Mouse (Mus musculus): ENCODE measurements at regions not wholly inside any gene's neighbourhood (a gene's known extent, or its start where the extent isn't known, plus 50 kb on each side); places are given as distances from the start of the nearest gene placed in this dataset.

DNA sequence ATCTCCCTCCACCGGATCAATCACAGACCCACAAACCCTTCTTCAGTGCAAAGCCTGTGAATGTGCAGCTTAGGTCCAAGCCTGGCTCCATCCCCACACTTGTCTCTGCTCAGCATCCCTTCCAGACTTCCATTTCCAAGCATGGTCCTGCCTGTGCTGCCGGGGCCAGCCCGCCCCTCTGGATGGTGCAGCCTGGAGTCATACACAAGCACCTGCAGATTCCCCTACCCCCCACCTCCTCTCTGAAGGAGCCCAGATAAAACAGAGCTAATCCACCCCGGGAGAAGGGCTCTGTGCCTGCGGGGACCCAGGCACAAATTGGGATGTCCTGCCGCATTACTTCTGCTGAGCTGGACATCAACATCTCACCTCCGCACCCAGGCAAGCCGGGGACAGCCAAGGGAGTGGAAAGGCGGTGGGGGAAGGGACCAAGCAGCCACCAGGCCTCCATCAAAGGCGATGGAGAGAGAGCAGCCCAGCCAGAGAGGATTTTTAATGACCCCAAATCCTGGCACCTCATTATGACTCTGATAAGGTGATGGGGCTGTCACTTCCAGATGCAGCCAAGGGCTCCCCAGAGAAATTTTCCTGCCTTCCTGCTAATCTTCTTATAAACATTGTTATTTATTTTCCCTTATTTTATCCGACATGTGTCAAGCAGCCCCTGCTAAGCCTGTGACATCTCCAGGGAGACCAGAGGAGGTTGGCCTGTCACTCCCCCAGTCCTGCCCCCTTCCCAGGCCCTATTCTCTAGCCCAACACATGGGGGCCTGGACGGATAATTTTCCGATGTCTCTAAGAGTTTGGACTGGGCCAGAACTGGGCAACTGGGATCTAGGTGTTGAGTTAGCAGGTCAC lies 105.5 kb upstream of the Unc5b start:
- DNase-seq: no peak

DNA sequence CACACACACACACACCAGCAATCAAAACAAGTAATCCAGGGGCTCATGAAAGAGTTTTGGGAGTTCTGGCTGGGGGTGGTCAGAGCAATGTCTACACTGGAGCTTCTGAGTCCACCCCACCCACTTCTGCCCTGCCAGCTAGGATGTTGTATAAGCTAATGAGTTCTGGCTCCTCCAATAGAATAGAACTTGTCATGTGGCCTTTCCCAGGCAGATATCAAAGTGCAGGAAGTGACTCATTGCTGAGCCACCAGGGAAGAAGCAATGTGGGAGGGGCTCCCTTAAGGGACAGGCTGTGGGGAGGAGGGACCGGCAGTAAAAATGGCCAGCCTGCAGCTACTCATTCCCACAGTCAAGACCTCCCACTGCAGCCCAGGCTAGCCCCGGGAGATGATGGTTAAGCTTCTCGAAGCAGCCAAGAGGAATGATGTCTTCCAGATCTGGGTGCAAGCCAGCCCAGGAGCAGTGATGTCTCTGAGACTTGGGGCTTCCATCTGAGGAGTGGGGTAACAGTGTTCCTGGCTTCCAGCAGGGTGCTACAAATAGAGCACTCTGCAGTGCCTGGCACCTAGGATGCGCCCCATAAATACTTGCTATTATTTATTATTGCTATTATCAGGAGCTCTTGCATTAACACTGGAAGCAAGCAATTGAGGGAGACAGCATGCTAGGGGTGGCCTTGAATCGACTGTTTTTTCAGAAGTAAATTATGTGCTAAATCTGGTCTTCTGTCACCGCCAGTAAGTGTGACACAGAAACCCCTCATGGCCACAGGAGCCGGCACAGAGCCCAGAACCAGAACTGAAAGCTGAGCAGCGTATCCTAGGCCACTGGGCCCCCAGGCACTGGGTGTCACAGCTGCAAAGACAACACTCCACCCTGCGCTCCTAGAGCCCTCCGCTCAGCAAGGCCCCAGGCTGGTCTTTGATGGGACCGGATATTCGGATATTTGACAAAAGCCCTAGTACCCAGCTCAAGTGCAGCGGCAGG lies 103.2 kb upstream of the Unc5b start:
- DNase-seq: peak; percentile 52 to 76

DNA sequence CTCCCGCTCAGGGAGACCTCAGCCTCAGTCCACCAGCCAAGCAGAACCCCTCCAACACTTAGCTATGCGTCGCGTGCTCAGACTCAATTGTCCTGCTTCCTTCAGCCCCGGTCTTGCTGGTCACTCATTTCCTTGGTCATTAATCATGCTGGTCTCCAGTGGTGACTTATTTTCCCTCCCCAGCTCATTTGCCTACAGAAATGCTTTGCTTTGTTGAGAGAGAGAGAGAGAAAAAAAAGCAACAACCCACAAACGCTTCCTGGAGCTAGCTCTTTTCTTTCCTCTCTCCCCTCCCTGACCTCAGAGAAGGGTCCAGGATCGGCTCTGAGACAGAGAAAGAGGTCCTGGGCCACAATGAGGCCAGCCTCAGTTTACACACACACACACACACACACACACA lies 102.5 kb upstream of the Unc5b start:
- no peak for DNase-seq

DNA sequence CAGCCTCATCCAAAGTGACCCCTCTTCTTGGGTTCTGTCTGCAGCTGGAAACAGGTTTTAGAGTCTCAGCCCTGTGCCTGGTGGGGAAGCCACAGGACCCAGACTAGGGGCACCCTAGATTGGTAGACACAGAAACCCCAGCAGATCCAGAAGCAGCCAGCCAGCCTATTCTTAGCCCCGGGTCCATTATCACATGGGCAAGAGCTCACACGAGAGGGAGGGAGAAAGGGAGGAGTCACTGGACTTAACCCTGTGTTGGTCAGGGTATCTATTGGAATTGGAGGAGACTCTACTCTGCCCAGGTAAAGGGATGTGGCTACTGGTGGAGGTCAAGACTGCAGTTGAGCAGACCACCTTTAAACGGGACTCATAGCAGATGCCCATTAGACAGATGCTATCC lies 101.5 kb upstream of the Unc5b start:
- no peak for DNase-seq

DNA sequence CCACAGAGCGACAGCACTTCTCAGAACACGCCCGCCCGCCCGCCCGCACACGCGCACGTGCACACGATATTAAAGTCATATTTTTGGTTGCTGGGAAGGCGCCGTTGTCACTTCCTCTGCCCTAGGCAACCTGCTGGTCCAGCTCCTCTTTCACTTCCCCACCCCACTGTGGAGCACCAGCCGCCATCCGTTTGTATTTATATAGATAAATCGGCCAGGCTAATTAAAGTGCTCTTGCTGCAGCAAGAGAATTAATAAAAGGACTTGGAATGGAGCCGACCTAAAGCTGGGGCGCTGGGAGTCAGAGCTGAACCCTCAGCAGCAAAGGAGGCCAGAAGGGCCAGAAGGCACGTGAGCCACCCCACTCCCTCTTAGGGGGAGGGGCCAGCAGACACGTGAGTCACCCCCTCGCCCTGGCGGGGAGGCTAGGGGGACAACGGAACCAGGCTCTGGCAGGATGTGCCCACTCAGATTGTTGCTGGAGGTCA lies 100.6 kb upstream of the Unc5b start:
- DNase-seq: peak in 1 of 2 experiments; percentile 20

DNA sequence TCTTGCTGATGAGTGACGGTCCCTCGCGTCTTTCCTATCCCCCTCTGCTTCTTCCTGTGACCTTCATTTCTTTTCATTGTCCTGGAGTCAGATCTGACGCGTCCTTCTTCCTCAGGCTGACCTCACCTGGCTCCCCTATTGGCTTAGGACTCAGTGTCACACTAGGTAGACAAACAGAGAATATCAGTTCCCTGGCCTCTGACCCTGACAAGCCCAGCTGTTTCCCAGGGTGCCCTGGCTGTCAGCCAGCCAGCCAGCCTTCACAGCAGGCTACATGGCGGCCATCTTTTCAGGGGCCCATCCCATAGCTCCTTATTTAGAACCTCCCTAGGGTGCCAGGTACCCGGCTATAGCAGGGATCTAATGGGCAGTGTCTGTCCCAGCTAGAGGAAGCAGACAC lies 97.3 kb upstream of the Unc5b start:
- no peak for DNase-seq

DNA sequence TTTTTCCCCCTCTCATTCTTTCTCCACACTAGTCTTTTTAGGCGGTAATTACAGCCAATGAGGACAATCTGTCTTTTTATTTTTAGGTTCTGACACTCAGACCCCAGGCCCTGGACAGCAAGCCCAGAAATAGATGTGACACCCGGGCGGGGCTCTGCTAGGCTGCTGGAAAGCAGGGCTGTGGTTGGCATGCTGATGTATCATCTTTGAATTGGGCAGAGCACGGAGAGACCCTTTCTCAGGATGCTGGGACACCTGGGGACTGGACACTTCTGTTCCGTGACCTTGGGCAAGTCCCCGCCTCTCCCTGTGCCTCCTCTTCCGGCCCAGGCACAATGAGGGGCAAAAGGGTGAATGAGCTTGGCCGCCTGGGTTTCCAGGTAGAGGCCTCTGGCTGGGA lies 96.8 kb upstream of the Unc5b start:
- DNase-seq: no peak

DNA sequence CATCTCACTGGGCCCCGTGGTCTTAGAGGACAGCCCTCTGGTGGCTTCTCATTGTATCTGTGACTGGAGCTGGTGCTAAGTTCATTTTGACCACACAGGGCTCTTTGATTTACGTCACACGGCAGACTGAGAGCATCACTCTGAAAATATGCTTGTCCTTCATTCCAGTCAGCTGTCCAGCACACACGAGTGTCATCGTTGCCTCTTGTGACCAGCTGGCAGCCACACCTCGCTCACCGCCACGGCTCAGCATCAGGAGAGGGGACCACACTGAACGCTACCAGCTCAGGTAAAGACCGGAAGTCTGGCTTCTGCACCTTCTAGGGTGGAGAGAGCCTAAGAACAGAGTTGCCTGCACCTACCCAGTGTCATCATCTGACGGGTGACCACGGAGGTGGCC lies 95.3 kb upstream of the Unc5b start:
- no peak for DNase-seq

DNA sequence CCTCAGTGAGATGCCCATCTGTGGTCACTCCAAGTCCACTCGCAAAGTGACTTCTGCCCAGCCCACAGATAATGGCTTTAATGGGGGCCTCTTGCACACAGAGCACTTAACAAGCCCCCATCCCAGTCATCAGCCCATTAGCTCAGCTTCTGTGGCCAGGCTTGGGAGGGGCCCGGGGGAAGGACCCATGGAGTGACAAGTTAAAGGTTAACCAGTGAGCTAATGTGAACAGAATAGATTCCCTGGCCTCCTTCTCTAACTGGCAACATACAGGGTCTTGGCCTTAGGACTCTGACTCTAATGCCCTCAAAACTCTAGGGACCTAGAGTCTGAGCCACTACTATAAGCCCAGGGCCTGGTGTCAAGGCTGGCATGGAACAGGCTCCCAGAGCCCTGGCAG lies 94.3 kb upstream of the Unc5b start:
- DNase-seq: no peak

DNA sequence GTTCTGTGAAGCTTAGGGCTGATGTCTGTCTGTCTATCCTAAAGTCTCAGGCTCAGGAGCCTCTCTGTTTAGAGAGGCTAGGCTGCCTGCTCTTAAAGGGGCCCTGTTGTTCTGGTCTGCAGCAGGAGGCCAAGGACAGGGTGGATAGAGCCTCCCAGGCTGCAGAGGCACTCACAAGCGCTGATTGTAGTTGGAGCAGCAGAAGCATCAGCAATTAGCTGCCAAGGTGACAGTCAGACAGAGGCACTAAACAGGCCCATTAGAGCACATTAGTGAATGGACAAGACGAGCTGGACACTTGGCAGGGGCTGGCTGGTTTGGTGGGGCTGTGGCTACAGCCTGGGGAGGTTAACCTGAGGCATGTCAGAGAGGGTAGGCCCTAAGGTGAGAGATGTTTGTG lies 93.8 kb upstream of the Unc5b start:
- DNase-seq: no peak

DNA sequence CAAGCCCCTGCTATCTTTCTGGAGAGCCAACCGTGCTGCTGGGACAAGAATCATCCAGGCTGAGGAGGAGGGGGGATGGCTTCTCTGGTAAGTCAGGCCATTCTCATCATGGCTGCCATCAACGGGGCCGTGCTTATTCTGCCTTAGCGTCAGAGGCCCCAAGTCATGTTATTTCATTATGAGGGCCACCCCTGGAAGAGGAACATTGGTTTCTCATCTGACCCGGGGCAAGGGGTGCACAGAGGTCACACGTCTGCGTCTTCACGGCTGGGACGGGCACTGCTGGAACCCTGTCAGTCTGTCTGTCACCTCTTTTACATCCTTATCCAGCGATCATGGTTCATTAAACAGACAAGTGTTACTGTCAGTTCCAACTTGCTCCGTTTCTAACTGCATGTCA lies 92.4 kb upstream of the Unc5b start:
- no peak for DNase-seq

DNA sequence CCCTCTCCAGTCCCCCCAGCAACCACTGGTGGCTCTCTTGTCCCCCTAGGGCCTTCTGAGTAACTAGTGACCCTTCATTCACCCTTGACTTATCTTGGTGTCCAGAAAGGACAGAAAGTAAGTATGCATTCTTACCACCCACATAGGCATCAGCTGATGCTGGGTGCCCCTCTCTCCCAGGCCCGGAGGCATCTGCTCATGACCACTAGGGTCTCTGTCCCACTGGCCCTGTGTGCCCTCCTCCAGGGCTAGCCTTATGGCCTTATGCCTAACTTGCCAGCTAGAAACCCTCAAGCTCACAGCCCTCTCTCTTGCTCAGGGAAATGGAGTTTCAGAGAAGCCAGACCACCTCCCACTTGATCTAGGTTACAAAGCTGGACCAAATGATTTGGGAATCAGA lies 89.2 kb upstream of the Unc5b start:
- no peak for DNase-seq

DNA sequence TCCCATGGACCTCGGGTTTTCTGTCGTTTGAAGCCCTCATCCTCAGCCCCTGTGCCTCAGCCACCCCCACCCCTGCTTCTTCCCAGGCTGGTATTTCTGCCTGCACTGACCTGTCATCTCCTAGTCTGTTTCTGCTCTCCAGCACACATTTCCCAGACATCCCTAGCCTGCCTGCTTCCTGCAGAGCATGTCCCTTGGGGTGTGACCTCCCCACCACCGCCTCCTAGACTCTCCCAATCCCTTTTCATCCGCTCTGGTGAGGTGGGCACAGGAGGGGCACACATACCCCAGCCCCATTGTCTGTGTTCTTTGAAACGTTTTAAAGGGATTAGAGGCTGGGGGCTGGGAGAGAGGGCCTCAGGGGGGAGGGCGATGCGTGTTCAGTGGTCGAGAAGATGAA lies 86.6 kb upstream of the Unc5b start:
- DNase-seq: no peak

DNA sequence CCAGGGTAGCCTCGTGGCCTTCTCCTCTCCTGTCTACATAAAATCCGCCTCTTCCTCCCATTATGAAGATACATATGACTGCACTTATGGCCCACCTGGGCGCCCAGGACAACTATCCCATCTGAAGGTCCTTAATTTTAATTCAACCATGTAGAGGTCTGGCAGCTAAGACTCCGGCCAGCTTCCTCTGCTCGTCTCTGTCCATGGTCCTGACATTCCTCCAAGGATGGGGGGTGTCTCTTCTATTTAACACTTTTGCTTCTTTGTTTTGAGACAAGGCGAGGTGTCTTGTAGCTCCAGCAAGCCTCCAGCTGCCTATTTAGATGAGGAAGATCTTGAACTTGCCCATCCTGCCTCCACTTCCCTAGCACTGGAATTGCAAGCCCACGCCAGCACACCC lies 83.0 kb upstream of the Unc5b start:
- DNase-seq: peak in 1 of 2 experiments; percentile 35

DNA sequence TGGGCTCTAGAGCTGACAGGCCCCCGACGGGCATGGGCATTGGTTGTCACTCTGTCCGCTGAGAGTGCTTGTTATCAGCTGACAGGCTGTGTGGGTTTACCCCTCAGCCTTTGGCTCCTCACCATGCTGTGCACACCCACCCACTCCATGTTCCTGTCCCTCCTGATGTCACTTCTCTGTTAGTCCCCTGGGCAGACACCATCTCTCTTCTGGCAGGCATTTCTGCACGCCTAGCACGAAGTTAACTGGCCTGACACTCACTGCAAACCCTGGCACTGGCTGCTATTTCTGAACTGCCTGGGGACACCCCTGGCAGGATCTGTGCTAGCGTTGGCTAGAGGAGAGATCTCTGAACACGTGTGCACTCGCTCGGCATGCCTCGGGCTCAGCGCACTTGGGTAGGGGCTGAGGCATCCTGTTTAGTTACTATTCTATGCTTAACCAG lies 82.1 kb upstream of the Unc5b start:
- no peak for DNase-seq

DNA sequence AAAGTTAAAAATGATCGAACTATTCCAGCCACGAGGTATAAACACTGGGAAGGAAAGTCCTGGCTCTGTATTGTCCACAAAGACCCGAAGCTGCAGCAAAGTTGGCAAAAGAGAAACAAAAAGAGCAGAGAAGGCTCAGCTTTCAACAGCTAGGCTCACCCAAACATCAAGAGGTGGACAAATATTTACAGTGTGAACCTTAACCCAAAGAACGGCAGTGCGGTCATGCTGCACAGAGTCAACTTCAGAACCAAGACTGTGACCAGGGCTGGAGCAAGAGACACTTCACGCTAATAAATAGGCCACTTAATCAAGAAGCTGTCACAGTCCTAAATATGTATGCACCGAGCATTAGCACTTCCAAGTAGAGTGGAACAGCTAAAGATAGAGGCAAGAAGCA lies 73.0 kb upstream of the Unc5b start:
- DNase-seq: no peak

DNA sequence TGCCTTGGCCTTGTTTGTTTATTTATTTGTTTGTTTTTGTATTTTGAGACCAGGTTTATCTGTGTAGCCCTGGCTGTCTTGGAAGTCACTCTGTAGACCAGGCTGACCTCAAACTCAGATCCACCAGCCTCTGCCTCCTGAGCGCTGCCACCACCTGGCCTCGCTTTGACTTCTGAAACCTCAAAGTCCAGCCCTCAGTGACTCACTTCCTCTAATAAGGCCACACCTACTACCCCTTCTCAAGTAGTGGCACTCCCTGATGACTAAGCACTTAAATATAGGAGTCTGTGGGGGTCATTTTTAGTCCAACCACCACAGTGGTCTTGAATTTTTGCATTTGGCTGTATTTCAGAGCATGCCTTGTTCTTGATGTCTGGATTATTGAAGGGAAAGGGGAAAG lies 69.6 kb upstream of the Unc5b start:
- no peak for DNase-seq

DNA sequence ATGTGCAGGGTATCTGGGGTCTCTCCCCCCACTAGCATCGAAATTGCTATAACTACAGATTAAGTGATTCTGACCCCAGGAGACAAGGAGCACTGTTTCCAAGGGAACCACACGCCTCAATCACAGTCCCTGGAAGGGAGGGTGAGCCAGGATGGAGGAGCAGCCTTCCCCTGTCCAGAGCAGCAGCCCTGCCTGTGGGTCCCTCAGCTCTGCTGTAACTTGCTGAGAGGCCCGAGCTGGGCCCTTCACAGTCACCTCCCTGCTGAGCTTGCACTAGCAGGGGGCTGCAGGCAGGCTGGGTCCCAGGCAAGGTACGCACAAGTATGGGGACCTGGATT lies 62.4 kb upstream of the Unc5b start:
- DNase-seq: no peak

DNA sequence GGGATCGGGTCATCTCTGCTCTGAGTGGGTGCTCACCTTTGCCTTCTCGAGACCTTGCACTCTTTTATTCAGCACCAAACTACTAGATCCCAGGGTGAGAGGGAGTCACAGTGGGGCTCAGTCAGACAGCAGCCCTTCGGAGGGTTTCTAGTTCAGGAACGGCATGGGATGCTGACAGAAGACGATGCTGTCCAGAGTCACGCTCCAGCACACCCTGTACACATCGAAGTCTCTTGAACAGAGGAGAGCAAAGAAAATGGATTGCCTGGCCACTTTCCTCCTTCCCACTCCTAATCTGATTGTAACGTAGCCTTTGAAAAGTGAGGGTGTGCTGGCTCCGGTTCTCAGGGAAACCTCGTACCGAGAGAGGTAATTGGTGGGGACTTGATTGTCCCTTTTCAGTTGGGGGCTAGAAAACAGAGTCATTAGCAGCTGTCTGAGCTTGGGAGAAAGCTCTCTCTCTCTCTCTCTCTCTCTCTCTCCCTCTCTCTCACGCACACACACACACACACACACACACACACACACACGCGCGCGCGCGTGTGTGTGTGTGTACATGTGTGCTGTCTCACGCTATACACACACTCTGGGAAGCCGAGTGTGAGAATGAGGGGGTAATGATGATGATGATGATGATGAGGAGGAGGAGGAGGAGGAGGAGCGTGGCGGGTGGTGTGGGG lies 61.9 kb upstream of the Unc5b start:
- DNase-seq: no peak

DNA sequence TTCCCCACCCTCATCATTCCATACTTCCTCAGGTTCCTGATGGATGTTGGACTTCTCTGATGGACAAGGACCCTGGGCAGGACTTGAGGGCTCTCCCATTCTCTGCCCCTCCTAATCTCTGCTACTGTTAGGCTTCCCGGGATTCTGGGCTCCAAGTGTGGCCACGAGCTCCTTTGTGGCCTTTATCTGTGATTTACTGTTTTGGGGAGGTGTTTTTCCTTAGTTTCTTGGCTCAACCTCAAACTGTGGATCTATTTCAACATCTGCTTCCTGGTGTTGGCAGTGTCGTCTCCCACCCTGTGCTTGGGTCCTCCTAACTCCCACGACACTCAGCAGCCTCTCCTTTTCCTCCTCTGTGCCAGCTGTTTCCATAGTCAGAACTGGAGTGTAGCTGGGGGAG lies 61.3 kb upstream of the Unc5b start:
- DNase-seq: peak; percentile 43 to 59

DNA sequence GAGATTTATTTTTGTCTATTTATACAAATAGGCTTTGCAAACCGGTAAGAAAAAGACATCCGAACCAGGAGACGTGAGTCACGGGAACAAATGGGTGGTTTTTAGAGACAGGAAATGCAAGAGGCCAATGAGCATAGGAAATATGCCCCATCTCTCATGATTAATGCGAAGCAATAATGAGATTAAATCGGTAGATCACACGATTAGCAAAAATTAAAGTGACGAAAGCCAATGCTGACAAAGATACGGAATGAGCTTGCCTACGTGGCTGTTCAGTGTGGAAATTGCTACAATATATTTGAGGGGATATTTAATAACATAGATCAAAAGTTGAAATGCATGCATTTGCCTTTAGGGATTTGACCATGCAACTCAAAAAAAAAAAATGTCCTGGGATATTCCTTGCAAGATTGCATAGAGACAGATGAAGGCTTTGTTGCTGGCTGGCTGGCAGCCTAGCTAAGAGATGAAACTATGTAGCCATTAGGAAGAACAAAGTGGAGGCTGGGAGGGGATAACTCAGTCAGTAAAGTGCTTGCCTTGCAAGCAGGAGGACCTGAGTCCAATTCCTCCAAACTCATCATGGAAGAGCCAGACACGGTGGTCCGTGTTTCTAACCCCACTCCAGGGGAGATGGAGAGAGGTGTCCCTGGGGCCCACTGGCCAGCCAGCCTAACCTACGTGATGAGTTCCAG lies 60.2 kb upstream of the Unc5b start:
- no peak for DNase-seq

DNA sequence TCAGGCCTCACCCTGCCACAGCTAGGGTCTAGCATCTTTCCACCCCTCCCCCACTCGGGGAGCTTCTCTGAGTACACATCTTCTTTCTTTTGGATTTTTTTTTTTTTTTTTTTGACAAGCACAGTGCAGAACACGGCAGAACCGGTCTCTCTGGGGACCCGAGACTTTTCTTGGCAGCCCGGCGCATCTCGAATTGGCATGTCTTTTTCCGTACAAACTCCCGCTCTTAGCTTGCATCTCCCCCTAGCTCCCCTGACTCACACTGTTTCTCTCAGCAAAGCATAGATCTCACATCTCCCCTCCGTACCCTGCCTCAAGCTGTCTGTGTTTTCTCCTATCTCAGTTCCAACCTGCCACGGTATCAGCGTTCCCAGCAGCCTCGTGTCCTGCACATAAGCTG lies 58.4 kb upstream of the Unc5b start:
- no peak for DNase-seq

DNA sequence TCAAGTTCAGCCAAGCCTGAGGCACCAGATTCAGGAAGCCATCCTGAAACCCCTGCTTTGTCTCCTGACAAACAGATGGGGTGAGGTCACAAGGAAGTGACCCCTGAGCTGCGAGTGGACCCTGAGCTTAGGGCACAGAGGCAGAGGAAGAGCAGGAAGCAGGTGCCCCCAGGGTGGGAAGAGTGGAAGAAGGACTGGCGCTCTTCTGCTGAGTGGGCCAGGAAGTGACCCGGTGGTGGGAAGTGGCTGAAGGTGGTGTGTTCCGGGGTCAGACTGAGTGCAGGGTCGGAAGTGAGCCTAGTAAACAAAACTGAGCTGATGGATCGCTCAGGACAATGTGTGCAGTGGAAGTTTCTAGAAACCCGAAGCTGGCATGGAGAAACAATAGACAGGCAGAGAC lies 57.2 kb upstream of the Unc5b start:
- DNase-seq: peak; percentile 49 to 57

Data from kidney, postnatal 36 days (tissue).